Mouse (Mus musculus): ENCODE data around the gene Alk.
"Not testable (repeated sequence)": the region's sequence is repeated elsewhere in the genome, so short reads cannot be mapped to it uniquely, and the experiment has no call there.

Alk gene

GRCm38 (mm10) chr17:72528481-72528880 lies 75.9 kb downstream of the Alk start:
- no peak for DNase-seq (ENCODE audit: low read depth, low spot score)

- DNase-seq (ENCODE audit: low read depth, low spot score): no peak
Measured at GRCm38 (mm10) chr17:72527481-72527880, 76.9 kb downstream of the Alk start.

GRCm38 (mm10) chr17:72526356-72526755 lies 78.1 kb downstream of the Alk start:
- no peak for DNase-seq (ENCODE audit: low read depth, low spot score)

- no peak for DNase-seq (ENCODE audit: low read depth, low spot score)
Measured at GRCm38 (mm10) chr17:72524839-72525238, 79.6 kb downstream of the Alk start.

- no peak for DNase-seq (ENCODE audit: low read depth, low spot score)
Measured at GRCm38 (mm10) chr17:72523006-72523405, 81.4 kb downstream of the Alk start.

- DNase-seq (ENCODE audit: low read depth, low spot score): peak; percentile 58
Measured at GRCm38 (mm10) chr17:72522381-72522780, 82.0 kb downstream of the Alk start.

- no peak for DNase-seq (ENCODE audit: low read depth, low spot score)
Measured at GRCm38 (mm10) chr17:72521353-72521752, 83.1 kb downstream of the Alk start.

- no peak for DNase-seq (ENCODE audit: low read depth, low spot score)
Measured at GRCm38 (mm10) chr17:72510746-72511145, 93.7 kb downstream of the Alk start.

- no peak for DNase-seq (ENCODE audit: low read depth, low spot score)
Measured at GRCm38 (mm10) chr17:72508678-72509394, 95.6 kb downstream of the Alk start.

GRCm38 (mm10) chr17:72505213-72505612 lies 99.2 kb downstream of the Alk start:
- no peak for DNase-seq (ENCODE audit: low read depth, low spot score)

- DNase-seq (ENCODE audit: low read depth, low spot score): no peak
Measured at GRCm38 (mm10) chr17:72504581-72504980, 99.8 kb downstream of the Alk start.

GRCm38 (mm10) chr17:72495395-72495794 lies 109.0 kb downstream of the Alk start:
- DNase-seq (ENCODE audit: low read depth, low spot score): no peak

- no peak for DNase-seq (ENCODE audit: low read depth, low spot score)
Measured at GRCm38 (mm10) chr17:72485623-72486022, 118.8 kb downstream of the Alk start.

GRCm38 (mm10) chr17:72479260-72479659 lies 125.2 kb downstream of the Alk start:
- DNase-seq (ENCODE audit: low read depth, low spot score): not testable (repeated sequence)

GRCm38 (mm10) chr17:72477889-72478405 lies 126.5 kb downstream of the Alk start:
- no peak for DNase-seq (ENCODE audit: low read depth, low spot score)

GRCm38 (mm10) chr17:72476956-72477355 lies 127.5 kb downstream of the Alk start:
- DNase-seq (ENCODE audit: low read depth, low spot score): no peak

- DNase-seq (ENCODE audit: low read depth, low spot score): no peak
Measured at GRCm38 (mm10) chr17:72474166-72474565, 130.3 kb downstream of the Alk start.

- no peak for DNase-seq (ENCODE audit: low read depth, low spot score)
Measured at GRCm38 (mm10) chr17:72448477-72448876, 155.9 kb downstream of the Alk start.

- no peak for DNase-seq (ENCODE audit: low read depth, low spot score)
Measured at GRCm38 (mm10) chr17:72445204-72446177, 158.9 kb downstream of the Alk start.

- no peak for DNase-seq (ENCODE audit: low read depth, low spot score)
Measured at GRCm38 (mm10) chr17:72417451-72417850, 187.0 kb downstream of the Alk start.

- no peak for DNase-seq (ENCODE audit: low read depth, low spot score)
Measured at GRCm38 (mm10) chr17:72414676-72415075, 189.8 kb downstream of the Alk start.

- no peak for DNase-seq (ENCODE audit: low read depth, low spot score)
Measured at GRCm38 (mm10) chr17:72404813-72405212, 199.6 kb downstream of the Alk start.
